Mouse (Mus musculus) hematopoietic multipotent progenitor cell, adult 10-12 weeks (in vitro differentiated cells): Measurements from ENCODE around the gene Cdk18. TPM values are rescaled to one million over a fixed set of nuclear protein-coding genes. Genes with fewer than 3 reads are reported as not detected.

Source experiments
- polyA plus RNA-seq: library from polyadenylated mRNA; stranded (reverse); fragments of >175 nt; gene quantifications from 2 replicates; pipeline ENCODE4 v1.2.3, GENCODE M21; 2012; ENCODE audit warnings: low replicate concordance

The Cdk18 gene
- 2.6 and 3.7 TPM in 2 replicates for polyA plus RNA-seq

GRCm38 (mm10) chr1:132139416-132139864, at the start of gene Cdk18:
Gene Cdk18 (minus strand): TSS chr1:132139684.

GRCm38 (mm10) chr1:132067261-132068255, 71.9 kb downstream of the Cdk18 start, which contains the start of gene Mfsd4a:
Gene Mfsd4a (minus strand): TSS chr1:132068062.

Other genes with a start within 250 kb of the Cdk18 start
- gene Nucks1, start 229.2 kb downstream of the Cdk18 start, polyA plus RNA-seq: 5.1 and 8.8 TPM in 2 replicates
- gene Slc45a3, start 176.7 kb downstream of the Cdk18 start, polyA plus RNA-seq: 11.4 and 23.1 TPM in 2 replicates
- gene Elk4, start 132.1 kb downstream of the Cdk18 start, polyA plus RNA-seq: 17.8 and 23.3 TPM in 2 replicates
- gene Mfsd4a, start 71.6 kb downstream of the Cdk18 start, polyA plus RNA-seq: 0.56 and 0.99 TPM in 2 replicates
- not detected in 2 replicates for gene Lemd1, start 51.7 kb upstream of the Cdk18 start, polyA plus RNA-seq
- gene AC124108.1, start 51.8 kb upstream of the Cdk18 start, polyA plus RNA-seq: not detected in 2 replicates
- gene Gm10188, start 90.1 kb upstream of the Cdk18 start, polyA plus RNA-seq: not detected in 2 replicates
- gene Klhdc8a, start 158.9 kb upstream of the Cdk18 start, polyA plus RNA-seq: 0.02 and 0.04 TPM in 2 replicates
- 27.4 and 44.8 TPM in 2 replicates for gene Nuak2, start 176.4 kb upstream of the Cdk18 start, polyA plus RNA-seq